Mouse (Mus musculus): ENCODE measurements at regions not wholly inside any gene's neighbourhood (a gene's known extent, or its start where the extent isn't known, plus 50 kb on each side); places are given as distances from the start of the nearest gene placed in this dataset.
A peak's percentile ranks its signal among the peaks of the same experiment; 100 is the strongest.

- peak; percentile 4 to 15 for DNase-seq (ENCODE audit: low spot score in 2 of 2)
These were observed 52.1 kb downstream of the Rprm start for GRCm38 (mm10) chr2:54033277-54033676.

GRCm38 (mm10) chr2:54028851-54029250, 56.5 kb downstream of the Rprm start:
- no peak for DNase-seq (ENCODE audit: low spot score in 2 of 2)

GRCm38 (mm10) chr2:54022708-54023107, 62.6 kb downstream of the Rprm start:
- no peak for DNase-seq (ENCODE audit: low spot score in 2 of 2)

GRCm38 (mm10) chr2:53990157-53990556, 95.2 kb downstream of the Rprm start:
- DNase-seq (ENCODE audit: low spot score in 2 of 2) = no peak

GRCm38 (mm10) chr2:53975707-53976106, 109.6 kb downstream of the Rprm start:
- DNase-seq (ENCODE audit: low spot score in 2 of 2) = no peak

- no peak for DNase-seq (ENCODE audit: low spot score in 2 of 2)
These were observed 124.9 kb downstream of the Rprm start for GRCm38 (mm10) chr2:53960499-53960898.

GRCm38 (mm10) chr2:53948237-53948636, 137.1 kb downstream of the Rprm start:
- DNase-seq (ENCODE audit: low spot score in 2 of 2) = no peak

GRCm38 (mm10) chr2:53947534-53947933, 137.8 kb downstream of the Rprm start:
- DNase-seq (ENCODE audit: low spot score in 2 of 2) = no peak

GRCm38 (mm10) chr2:53911857-53912256, 173.5 kb downstream of the Rprm start:
- DNase-seq (ENCODE audit: low spot score in 2 of 2) = no peak

All from right cerebral cortex, adult 2 months (tissue).